Mouse (Mus musculus): Measurements from ENCODE around the gene 1110051M20Rik. TPM values are rescaled to one million over a fixed set of nuclear protein-coding genes. Genes with fewer than 3 reads are reported as not detected.
"Not testable (repeated sequence)": the region's sequence is repeated elsewhere in the genome, so short reads cannot be mapped to it uniquely, and the experiment has no call there.

1110051M20Rik gene
- polyA plus RNA-seq, 1 experiment: 19.5 TPM

GRCm38 (mm10) chr2:91263692-91264660 lies 180.5 kb downstream of the 1110051M20Rik start:
- no peak for DNase-seq (ENCODE audit: low read depth)

GRCm38 (mm10) chr2:91259493-91259892 lies 185.0 kb downstream of the 1110051M20Rik start:
- DNase-seq (ENCODE audit: low read depth): no peak

- no peak for DNase-seq (ENCODE audit: low read depth)
These were observed 185.7 kb downstream of the 1110051M20Rik start for GRCm38 (mm10) chr2:91258830-91259229.

GRCm38 (mm10) chr2:91258054-91258453 lies 186.4 kb downstream of the 1110051M20Rik start:
- no peak for DNase-seq (ENCODE audit: low read depth)

GRCm38 (mm10) chr2:91257126-91257980 lies 187.2 kb downstream of the 1110051M20Rik start:
- DNase-seq (ENCODE audit: low read depth): no peak

GRCm38 (mm10) chr2:91256256-91257125 lies 188.0 kb downstream of the 1110051M20Rik start:
- DNase-seq (ENCODE audit: low read depth): no peak

- no peak for DNase-seq (ENCODE audit: low read depth)
These were observed 188.8 kb downstream of the 1110051M20Rik start, which contains the start of gene Pacsin3 for GRCm38 (mm10) chr2:91255661-91256150. TSS of gene Pacsin3 (plus strand) at chr2:91255954.

- no peak for DNase-seq (ENCODE audit: low read depth)
These were observed 189.7 kb downstream of the 1110051M20Rik start for GRCm38 (mm10) chr2:91254725-91255380.

GRCm38 (mm10) chr2:91252512-91252911 lies 192.0 kb downstream of the 1110051M20Rik start:
- DNase-seq (ENCODE audit: low read depth): no peak

GRCm38 (mm10) chr2:91252001-91252400 lies 192.5 kb downstream of the 1110051M20Rik start:
- DNase-seq (ENCODE audit: low read depth): no peak

GRCm38 (mm10) chr2:91248366-91248765 lies 196.1 kb downstream of the 1110051M20Rik start:
- DNase-seq (ENCODE audit: low read depth): no peak

GRCm38 (mm10) chr2:91244557-91245228 lies 199.8 kb downstream of the 1110051M20Rik start:
- no peak for DNase-seq (ENCODE audit: low read depth)

GRCm38 (mm10) chr2:91243416-91243815 lies 201.1 kb downstream of the 1110051M20Rik start:
- no peak for DNase-seq (ENCODE audit: low read depth)

GRCm38 (mm10) chr2:91242547-91242946 lies 202.0 kb downstream of the 1110051M20Rik start:
- DNase-seq (ENCODE audit: low read depth): no peak

GRCm38 (mm10) chr2:91237511-91238080 lies 206.9 kb downstream of the 1110051M20Rik start:
- DNase-seq (ENCODE audit: low read depth): not testable (repeated sequence)

GRCm38 (mm10) chr2:91236601-91237510 lies 207.6 kb downstream of the 1110051M20Rik start, which contains the start of gene Ddb2:
TSS of gene Ddb2 (minus strand) at chr2:91236982.
- DNase-seq (ENCODE audit: low read depth): peak; percentile 61

- no peak for DNase-seq (ENCODE audit: low read depth)
These were observed 214.8 kb downstream of the 1110051M20Rik start for GRCm38 (mm10) chr2:91229735-91230134.

All from gonadal fat pad, adult 2 months (tissue).